Mouse (Mus musculus) hematopoietic multipotent progenitor cell, adult 10-12 weeks (in vitro differentiated cells): ENCODE results near the gene Oxct1. TPM values are rescaled to one million over a fixed set of nuclear protein-coding genes. Genes with fewer than 3 reads are reported as not detected.

Source experiments
- polyA plus RNA-seq: library from polyadenylated mRNA; stranded (reverse); fragments of >175 nt; gene quantifications from 2 replicates; pipeline ENCODE4 v1.2.3, GENCODE M21; 2012; ENCODE audit warnings: low replicate concordance

Oxct1 gene
- polyA plus RNA-seq, result 32.4 and 39.5 TPM in 2 replicates

DNA sequence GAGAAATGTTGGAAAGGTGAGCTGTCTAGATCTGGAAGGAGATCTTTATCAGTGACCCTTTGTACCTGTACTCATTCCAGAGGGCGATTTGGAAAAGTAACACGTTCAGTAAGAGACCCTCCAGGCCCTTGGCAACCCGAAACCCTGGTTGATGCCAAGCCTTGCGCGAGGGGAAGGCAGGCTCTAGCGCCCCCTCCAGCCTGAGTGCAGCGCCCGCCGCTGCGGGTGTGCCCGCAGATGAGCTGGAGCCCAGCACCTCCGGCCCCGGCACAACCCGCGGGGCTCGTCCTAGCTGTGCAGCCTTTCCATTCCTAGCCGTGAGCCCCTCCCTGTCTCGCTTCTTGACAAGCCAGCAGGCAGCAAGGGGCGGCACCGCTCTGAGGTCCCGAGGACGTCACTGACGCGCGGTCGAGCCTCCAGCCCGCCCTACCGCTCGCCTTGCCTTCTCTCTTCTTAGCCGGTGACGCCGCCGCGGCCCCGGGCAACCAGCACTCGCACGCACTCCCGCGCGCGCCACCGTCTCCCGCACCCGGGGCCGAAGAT is at the start of gene Oxct1:
Gene Oxct1 (plus strand): TSS at position 153 of the 543 bp plus-strand sequence.

DNA sequence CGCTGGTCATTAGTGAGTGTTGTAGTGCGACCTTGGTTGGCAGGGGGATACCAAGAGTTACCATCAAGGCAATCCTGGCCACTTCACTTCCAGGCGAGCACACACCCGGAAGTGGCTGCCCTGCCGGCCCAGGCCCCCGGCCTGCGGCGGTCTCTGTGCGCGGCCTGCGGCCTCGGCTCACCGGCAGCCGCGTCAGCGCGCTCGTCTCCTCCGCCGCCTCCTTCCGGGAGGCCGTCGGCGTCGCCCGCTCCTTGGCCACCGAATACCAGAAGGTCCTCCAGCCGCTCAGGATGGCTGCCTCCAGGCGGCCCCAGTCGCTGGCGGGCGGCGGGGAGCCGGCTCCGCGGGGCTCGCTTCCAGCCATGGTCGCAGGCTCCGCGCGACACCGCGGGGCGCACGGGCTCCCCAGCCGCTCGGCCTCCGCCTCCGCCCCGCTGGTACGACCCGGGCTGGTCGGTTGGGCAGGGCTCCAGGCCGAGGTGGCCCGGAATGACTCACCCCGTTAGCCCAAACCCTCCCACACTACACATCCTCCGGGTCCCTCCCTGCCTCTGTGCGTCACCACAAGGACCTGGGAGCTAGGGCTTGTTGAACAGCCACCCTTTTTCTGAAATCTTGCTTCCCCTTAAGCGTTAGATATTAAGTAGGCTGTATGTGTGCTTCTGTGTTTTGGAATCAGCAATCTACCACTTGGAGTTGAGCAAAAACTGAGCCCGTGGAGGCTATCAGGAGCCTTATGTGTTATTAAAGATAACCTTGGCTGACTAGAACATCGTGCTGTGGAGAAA is 46.9 kb upstream of the Oxct1 start, which contains the start of gene Fbxo4:
Gene Fbxo4 (minus strand): TSS at position 513 of the 788 bp plus-strand sequence.

DNA sequence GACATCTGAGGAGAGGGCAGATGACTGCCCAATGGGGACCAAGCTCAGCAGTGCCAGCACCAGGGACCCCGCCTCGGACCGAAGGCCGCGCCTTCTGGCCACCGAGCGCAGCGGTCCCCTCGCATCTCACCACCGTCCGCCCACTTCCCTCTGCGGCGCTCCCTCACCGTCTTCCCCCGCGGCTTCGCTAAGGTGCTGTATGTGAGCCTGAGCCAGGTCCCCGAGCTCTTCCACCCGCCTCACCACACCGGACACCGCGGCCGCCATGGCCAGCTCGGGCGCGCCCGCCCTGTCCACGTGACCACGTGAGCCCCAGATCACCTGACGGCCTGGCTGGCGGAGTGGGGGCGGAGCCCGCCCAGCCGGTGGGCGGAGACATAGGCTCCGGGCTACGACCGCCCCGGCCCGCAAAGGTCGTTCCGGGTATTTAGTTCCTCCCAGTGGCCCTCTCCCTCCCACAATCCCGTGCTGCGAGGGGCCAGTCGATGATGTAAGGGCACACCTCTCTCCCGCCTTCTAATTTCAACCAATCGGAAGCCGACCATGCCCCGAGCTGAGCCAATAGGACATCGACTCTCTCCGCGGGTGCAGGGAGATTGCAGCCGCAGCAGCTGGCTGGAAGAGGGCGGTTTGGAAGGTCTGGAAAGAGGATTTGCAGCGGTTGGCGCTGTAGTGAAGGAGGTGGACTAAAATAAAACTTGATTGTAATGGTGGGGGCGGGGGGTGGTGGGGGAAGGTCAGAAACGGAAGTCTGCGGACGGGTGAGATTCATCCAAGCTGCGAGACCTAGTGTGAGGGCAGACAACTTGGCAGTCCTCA is 30.5 kb upstream of the Oxct1 start, which contains the start of gene AW549877:
Gene AW549877 (minus strand): TSS at position 297 of the 819 bp plus-strand sequence.

Other genes starting within 250 kb of the Oxct1 start
- gene Fbxo4, start 46.8 kb upstream of the Oxct1 start, polyA plus RNA-seq, result 11.0 and 15.8 TPM in 2 replicates
- gene AW549877, start 30.6 kb upstream of the Oxct1 start, polyA plus RNA-seq, result 2.3 and 5.6 TPM in 2 replicates